Mouse (Mus musculus) layer of hippocampus, postnatal 14 days (tissue): ENCODE measurements around the gene Lnx1. TPM values are rescaled to one million over a fixed set of nuclear protein-coding genes. Genes with fewer than 3 reads are reported as not detected.

ENCODE experiments used
- DNase-seq, 2 experiments: peaks; one replicate each; pipeline ENCODE4 v3.0.0; 2021 to 2022; ENCODE audit warnings: low spot score in 2 of 2, mixed read lengths in 1 of 2
- total RNA-seq, 2 experiments: library from RNA; stranded (reverse); gene quantifications; 2 replicates each; pipeline ENCODE4 v1.2.3; 2021

Lnx1 gene
- total RNA-seq, 2 experiments from 2014 or later: 19.0 to 22.4 TPM

DNA sequence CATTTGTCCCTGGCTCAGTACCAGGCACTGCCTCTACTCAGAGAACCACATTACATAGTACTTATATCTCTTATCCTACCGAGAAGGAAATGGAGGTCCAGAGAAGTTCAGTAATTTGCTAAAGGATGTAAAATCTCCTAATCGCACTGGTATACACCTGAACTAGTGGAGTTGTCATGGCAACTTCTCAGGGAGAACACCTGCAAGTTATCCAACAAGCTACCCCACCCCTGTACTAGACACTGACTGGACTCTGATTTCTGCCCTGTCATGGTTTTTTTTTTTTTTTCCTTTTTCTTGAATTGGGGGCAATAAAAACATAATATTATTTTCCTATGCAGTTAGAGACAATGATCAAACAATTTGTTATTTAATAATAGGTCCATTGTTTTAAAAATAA lies 1.8 kb downstream of the Lnx1 start:
- DNase-seq: no peak

DNA sequence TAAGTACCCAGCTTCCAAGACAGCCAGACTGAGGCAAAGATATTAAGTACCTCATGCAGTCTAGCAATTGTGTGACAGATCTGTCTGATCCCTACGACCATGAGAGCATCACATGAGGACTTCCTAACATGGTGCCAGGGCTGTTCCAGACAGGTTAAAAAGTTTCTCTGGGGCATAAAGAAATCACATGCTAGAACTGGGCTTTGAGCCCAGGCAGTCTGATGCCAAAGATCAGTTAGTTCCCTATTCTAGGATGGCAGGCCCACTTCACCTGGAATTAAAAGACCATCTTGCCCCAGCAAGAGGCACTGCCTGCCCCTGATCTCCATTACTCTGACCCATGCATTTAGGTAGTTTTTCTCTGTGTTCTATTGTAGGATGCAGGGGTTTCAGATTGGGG lies 3.0 kb downstream of the Lnx1 start:
- no peak for DNase-seq

DNA sequence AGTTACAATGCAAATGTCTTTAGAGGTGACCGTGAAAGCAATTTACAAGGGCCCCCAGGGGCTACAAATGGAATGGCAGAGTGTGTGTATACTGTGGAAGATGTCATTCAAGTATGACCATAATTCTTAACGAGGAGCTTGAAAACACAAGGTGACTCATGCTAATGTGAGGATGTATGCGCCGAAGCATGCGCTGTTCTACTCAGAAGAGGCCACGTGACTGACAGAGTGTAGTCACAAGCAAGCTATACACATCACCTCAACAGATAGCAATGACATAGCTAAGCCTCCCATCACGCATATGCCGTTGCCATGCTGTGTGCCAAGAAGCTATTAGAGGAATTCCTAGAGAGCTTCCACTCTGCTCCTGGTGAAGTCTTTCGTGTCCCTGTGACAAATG lies 5.2 kb downstream of the Lnx1 start:
- no peak for DNase-seq

DNA sequence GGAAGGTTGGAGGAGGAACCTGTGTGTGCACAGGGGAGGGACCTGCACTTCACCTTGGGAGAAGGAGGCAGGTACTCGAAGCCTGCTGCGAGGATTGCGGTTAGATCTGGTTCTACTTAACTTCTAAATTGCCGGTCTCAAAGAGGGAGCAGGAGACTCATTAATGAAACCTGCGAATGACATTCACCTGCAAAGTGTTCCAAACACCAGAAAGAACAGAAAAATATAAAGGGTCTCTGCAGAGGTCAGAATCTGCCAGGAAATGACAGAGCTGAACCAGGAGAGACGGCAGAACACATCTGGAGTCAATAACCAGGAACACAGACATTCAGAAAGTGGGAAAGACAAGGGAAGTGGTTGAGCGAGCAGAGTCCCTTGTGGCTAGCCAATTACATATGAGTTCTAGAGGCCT lies 8.3 kb downstream of the Lnx1 start:
- DNase-seq: no peak

DNA sequence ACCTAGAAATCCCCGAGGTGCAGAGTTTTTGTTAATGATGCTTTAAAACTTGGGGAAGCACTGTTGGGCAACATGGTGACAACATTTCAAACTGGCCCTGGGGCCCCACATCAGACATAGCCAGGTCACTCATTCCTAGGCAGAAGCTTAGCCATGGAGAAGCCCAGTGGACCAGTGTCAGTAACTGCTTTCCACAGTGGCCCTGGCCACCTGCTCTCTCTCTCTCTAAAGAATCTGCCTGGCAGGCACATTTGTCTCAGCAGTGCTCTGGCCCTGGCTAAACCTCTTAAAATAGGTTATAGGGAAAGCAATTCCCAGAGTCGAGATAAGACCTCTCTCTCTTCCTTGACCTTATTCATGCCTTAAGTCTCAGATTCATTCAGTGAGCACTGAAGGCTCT lies 8.9 kb downstream of the Lnx1 start:
- no peak for DNase-seq

DNA sequence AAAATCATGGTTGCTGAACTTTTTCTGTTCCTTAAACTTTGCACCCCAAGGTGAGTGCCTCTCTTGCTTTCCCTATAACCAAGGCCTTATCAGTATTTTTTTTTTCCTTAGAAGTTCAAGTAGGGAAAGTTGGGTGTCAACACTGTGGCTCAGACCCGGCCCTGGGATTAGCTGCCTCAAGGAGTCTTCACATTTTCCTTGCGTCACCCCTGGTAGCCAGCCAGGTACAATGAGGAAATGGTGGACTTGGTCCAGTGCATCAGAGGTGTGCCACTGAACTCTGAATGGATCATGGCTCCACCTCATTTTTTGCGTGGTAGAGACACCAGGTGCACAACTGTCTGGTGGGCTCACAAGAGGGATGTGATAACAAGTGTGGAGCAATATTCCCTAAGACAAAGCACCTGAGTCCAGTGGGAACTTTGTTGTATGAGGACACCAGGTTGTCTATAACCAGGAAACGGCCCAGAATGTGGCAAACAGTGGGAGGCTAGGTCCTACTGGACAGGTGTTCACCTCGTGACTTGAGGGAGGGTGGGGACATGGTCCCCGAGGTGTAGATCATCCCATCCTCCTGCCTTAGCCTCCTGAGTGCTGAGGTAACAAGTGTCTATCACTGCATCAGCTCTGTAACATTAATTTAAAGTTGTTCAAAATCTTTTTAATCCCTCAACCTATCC lies 10.2 kb downstream of the Lnx1 start:
- no peak for DNase-seq

DNA sequence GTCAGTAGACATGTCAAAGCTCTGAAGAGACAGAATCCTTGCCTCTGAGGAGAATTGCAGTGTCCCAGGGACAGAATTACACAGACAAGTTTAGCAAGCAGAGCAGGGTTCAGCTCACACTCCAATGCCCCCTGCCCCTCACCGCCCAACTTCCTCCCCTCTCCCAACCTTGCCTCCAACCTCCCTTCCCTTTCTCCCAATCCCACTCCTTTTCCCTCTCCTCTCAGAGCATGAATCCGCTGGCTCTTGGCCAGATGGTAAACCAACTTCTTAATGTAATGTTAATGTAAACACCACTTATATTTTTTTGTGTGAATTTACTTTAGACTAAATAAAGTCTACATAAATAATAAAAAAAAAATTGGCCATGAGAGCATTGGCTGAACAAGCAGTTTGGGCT lies 13.9 kb downstream of the Lnx1 start:
- no peak for DNase-seq

DNA sequence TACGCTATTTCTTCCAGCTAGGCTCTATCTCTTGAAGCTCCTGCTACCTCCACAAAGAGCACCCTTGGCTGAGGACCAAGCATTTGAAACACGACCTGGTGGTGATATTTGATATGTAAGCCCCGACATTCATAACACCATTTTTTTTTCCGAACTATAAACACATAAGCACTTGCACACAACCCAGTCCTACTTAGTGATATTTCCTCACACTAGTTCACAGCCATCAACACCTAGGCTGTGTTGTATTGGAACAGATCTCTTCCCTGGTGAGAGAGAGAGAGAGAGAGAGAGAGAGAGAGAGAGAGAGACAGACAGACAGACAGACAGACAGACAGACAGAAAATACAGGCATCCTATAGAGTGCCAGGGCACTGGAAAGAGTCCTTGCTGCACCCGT lies 17.8 kb downstream of the Lnx1 start:
- no peak for DNase-seq

DNA sequence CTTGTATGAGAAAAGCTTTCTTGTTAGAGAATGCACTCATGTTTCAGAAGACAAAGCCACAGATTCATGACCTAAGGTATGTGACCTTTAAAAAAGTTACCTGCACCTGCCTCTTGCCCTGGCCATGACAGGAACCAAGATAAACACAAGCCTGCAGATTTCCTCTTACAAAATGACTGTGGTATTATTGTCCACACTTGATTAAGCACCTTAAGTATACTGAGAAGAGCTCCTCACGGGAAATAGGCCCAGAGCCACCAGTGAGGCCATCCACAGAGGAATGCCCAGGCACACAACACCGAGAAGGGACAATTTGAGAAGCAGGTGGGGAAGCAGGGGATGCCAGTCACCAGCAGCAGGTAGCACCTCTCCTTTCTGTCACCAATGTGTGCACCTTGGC lies 18.9 kb downstream of the Lnx1 start:
- DNase-seq: no peak

DNA sequence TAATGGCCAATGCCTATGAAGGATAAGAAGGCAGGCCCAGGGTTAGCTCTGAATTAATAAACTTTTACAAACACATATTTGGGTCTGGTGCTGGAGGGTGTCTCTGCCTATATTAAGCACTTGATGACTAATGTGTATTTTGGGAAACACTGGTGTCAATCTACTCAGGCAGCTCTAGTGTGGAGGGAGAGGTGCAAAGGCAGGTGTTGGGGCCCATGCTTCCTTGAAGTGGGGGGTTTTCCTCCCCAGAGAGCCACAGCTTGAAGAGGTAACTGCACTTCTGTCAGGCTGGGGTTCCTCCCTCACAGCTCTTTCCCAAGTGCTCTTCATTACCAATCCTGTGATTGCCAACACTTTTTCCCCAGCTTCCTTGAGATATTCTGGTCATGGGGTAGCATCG lies 20.0 kb downstream of the Lnx1 start:
- no peak for DNase-seq

DNA sequence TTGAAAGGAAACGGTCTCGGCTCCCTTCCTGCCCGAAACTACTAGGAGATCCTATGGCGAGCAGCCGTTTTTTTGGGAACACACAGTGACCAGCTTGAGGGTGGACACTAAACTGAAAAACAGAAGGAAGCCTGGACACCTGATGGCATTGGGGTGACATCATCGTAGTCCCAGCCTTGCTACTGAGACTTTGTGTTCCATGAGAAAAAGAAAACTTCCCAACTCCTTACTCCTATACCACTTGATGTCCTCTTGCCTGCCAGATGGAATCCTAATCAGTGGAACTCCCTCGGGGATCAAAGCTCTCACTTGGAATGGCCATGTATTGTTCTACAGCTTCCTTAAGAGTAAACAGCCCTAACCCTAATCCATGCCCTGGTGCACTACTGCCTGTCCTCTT lies 23.1 kb downstream of the Lnx1 start:
- no peak for DNase-seq

DNA sequence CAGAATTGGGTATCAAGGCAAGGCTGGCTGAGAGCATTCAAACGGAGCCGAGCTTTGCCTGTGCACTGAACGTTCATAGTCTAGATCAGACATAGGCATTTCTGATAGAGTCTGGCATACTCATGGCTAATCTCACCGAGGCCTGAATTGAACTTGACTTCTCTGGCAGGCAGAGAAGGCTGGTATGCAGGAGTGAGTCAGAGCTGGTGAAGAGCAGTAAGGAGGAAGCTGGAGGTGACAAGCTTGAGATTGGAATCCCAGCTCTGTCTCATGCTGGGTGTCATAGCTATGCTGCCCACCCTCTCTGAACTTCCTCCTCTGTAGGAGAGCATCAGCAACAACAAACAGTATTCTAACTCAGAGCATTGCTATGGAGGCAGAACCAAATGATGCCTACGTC lies 24.0 kb downstream of the Lnx1 start:
- DNase-seq: no peak

DNA sequence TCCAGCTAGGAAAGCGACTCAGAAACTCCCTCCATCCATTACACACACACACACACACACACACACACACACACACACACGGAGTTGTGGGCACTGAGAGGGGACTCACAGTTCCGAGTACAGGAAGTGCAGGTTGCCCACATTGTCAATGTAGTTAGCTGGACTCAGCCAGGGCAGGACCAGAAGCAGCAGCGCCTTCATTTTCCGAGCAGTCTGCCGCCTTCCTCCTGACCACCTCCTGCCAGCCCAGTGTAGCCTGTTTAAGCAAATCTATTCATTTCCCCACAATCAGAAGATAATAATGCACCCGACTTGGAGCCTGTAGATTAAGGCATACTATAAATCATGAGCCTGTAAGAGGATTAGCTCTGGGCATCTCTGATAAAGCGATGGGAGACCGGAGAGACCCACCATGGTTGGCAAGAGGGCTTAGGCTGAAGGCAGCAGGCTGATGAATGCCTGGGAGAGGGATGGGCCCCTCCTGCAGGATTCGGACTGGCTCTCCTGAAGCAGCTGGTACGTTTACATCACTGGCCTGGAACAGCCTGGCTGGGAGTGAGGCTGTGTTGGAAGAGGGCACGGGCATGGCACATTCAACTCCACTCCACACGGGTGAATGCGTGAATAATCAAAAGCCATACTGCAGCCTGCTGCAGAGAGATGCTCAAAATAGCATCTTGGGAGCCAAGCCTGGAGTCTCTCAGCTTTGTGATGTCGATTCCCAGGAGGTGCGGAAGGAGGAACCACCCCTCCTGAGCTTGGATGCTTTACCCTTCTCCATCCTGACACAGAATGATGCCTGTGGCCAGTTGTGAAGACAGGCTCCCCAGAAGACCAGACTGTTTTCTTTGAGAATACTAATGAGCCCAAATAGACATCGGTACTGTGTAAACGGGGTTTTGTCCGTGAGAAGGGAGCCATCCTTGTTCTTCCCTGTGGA lies 25.0 kb downstream of the Lnx1 start:
- peak; percentile 60 to 70 for DNase-seq

DNA sequence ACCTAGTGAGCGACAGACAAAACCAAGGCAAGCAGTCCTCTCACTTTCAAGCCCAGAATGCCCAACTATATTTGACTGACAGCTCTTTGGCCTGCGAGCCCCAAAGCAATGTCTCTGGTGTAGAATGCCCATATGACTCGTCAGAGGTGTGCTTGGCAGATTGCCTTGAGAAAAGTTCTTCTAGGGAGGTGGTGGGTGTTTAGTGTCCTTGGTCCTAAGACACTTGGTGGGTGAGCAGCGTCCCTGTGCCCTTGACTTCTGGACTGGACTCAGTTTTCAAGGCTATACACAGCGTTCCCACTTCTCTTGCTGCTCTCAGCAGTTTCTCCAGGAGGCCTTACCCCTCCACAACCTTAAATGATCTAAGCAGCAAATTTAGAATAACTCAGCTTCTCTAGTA lies 30.2 kb downstream of the Lnx1 start:
- no peak for DNase-seq

DNA sequence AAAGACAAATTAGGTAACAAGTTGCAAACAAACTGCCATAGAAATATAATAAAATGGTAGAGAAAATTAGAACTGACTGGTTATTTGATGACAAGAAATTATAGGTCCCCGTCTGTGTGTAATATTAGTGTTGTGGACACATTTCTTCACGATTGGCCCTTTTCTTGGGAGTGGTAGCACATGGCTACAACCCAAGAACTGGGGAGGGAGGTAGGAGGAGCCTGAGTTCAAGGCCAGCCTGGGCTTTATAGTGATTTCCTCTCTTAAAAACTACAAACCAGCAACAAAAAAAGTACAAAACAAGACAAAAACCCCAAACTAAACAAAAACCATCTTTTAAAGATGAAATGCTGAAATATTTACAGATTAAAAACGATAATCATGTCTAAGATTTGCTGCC lies 31.8 kb downstream of the Lnx1 start:
- no peak for DNase-seq

DNA sequence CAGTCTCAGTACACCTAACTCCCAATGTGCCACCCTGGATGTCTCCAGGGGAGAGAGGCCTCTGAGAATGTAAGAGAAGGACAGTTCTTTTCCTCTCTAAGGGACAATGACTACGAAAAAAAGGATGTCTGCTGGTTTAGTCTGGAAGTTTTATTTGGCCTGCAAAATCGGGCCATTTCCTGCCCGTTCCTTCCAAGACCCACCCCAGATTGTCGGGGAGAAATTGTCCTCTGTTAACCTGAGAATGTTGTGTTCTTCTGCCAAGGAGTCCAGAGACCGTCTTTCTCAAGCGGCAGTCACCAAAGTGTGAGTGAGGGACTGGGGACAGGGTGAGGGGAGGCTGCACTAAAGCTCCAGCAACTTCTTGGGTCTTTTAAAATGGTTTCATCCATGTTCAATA lies 32.8 kb downstream of the Lnx1 start:
- no peak for DNase-seq

DNA sequence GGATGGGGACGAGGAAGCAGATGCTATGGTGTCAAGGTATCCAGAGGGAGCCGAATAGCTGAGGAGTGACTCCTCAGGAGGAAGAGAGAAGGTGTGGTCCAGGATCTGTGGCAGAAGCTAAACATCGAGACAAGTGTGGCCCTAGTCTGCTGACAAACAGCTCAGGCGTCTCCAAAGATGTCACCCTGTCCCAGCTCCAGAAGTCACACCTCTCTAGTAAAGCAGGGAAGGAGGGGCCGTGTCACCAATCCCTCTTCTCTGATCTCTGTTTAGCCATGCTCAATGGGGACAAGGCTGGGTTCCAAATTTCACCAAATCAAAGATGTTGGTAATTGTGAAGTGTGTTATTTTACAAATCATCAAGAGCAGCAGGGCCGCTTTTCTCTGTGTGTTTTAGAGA lies 33.8 kb downstream of the Lnx1 start:
- DNase-seq: no peak

DNA sequence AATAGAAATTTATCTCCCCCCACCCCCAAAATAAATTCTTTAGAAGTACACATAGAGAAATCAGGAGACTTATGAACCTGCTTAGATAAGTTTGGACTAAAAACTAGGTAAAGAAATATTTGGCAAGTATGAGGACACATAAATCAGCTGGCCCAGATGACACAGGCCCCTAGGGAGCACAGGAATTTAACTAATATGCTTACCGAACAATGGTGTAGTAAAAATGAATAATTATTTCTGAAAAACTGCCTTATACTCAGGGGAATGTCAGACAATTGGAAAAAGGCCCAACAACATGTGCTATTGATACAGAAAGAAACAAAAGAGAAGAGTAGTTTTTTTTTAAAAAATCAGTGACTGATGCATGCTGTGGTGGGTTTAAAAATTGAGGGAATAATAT lies 40.1 kb downstream of the Lnx1 start:
- DNase-seq: no peak

DNA sequence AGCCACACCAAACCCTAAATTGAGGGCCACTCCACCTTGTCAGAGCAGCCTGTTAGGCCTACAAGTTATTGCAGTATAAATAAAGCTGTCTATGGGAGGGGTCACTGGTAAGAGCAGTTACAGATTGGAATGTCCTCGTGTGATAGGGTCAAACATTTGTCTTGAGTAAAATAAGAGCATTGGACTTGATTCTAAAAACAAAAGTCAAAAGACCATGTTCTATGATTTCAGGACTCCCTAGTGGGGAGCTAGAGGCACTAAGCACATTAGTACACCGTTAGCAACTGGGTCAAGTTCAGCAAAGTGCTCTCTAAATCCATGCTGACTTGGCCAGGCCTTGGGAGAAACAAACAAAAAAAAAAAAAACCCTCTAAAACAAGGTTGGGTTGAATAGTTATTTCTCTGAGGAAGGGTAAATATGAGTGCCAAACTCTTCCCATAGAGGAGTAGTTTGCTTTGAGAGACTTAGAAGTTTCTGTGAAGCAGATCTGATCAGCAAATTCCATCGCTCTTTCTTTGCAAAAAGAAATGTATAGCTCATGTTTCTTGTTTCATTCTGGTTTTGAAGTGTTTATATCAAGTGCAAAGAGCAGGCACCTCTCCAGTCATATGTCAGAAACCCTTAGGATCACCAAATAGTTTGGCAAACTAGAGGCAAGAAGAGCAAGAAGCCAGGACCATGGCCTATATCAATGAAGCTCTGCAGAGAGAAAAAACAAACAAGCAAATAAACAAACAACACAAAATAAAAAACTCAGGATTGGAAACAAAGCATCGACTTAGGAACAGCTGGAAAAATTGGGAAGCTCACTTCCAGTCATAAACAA lies 40.8 kb downstream of the Lnx1 start:
- no peak for DNase-seq

DNA sequence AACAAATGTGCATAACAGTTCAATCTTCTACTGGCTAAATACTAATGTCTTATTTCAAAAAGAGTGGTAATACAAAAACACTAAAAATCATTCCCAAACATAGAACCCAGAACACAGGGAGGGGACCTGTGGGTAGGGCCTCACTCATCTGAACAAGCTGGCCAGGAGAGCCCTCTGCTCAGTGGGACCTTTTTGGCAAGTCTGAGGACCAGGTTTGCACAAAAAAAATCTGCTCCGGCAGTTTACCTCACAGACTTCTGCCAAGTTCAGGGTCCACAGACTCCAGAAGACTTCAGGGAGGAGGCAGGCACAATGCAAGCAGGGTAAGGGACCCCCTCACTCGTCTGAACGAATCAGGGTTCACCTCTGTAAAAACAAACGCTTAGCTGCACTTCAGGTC lies 42.9 kb downstream of the Lnx1 start:
- no peak for DNase-seq

DNA sequence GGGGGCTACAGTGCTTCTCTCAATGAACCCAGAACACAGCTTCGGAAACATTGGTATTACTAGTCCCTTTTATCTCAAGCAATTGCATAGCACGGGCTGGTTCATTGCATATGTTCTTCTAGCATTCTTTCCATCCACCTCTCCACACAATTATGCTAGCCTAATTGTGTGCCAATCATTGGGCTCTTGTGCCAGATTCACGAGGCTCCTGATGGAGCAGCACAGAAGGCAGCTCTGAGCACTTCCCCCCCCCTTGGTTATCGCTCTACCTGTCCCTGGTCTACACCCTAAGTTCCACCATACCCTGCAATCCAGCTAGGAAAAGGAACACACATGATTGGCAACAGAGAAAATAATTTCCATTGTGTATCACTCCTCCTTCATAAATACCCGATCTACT lies 43.4 kb downstream of the Lnx1 start:
- no peak for DNase-seq

DNA sequence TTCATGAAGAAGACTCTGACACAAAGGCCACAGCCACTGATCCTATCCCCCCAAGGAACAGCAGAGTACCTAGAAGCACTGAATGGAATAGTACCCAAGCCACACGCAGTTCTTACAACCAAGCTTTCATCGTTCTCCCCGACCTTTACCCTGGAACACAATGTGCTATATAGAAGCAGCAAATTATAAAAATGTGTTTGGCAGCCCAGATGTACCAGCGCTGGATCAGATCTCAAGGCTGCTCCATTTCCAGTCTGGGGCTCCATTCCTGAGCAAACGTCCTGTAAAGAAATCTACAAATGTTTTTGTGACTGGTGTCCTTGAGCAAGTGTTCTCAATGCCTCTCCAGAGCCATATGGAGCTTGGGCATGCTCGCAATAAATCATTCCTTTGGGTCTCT lies 44.8 kb downstream of the Lnx1 start:
- no peak for DNase-seq
